Mouse (Mus musculus): ENCODE measurements around the gene Myo1h.

GRCm38 (mm10) chr5:114284604-114285397 lies 4.2 kb upstream of the Myo1h start:
- TF ChIP-seq CTCF (IDR thresholded peaks at IDR 0.05; ENCODE audit: low read depth): no peak
- TF ChIP-seq EP300 (IDR thresholded peaks at IDR 0.05; ENCODE audit: low read depth): no peak
